Mouse (Mus musculus): ENCODE results near the gene Fto.

- TF ChIP-seq POLR2A (IDR thresholded peaks at IDR 0.05; ENCODE audit: low read depth, low read length) (no peak), CTCF (conservative IDR thresholded peaks at IDR 0.05; ENCODE audit: insufficient read depth, insufficient read length, low read depth, low read length) (no peak)
Measured at GRCm38 (mm10) chr8:91390369-91391020, 77.2 kb downstream of the Fto start.
